Mouse (Mus musculus): ENCODE results near the gene Rimbp2. TPM values are rescaled to one million over a fixed set of nuclear protein-coding genes. Genes with fewer than 3 reads are reported as not detected.
A peak's percentile ranks its signal among the peaks of the same experiment; 100 is the strongest.

Gene Rimbp2
- total and polyA plus RNA-seq, 2 experiments from 2014 or later = 0.03 TPM; not detected in 1

DNA sequence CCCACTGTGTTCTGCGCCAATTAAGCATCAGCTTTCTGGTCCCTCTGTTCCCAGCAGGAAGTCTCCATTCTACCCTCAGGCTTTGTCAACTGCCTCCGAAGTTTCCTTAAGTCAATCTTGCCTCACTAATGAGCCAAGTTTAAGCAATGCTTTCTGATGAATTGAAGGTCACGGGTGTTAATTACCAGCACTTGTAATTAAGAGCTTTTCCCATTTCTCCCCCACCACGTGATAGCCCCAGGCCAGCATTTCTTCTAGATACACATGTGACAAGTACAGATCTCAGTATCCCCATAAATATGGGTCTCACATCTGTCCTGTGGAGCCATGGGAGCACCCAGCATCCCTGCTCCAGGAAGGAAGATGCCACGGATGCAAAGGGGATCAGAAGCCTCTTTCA lies 20.5 kb downstream of the Rimbp2 start:
- ATAC-seq (ENCODE audit: insufficient read depth, low read depth) = no peak
- no peak for TF ChIP-seq EP300 (IDR thresholded peaks at IDR 0.05; ENCODE audit: low read depth)
- TF ChIP-seq CTCF (IDR thresholded peaks at IDR 0.05; ENCODE audit: low read depth) = no peak
- H3K36me3 ChIP-seq (replicated peaks; ENCODE audit: control insufficient read depth, insufficient read depth, low read length) = no peaks in the 10 kb centered on the region
- H3K4me3 ChIP-seq (ENCODE audit: low read depth, low read length) = no peak overlapping the region
- H3K27ac ChIP-seq (ENCODE audit: low read depth) = no peak overlapping the region
- 0 out of 2 replicates have a peak, but pooled peaks cover 9% of the 10 kb centered on the region for H3K4me1 ChIP-seq (ENCODE audit: control insufficient read depth, insufficient read depth)
- H3K9ac ChIP-seq (replicated peaks; ENCODE audit: low read depth, low read length) = no peak overlapping the region
- no peak for DNase-seq (ENCODE audit: low spot score)
- 66% methylated on average over 5 of the region's 5 CpGs for WGBS
- no peak overlapping the region for H3K4me2 ChIP-seq (ENCODE audit: low read depth, low read length)
- H3K27me3 ChIP-seq (ENCODE audit: control insufficient read depth, insufficient read depth, low read length) = no peaks in the 10 kb centered on the region
- H3K9me3 ChIP-seq (replicated peaks; ENCODE audit: control insufficient read depth, low read length) = no peaks in the 10 kb centered on the region

GRCm38 (mm10) chr5:128925073-128925472 lies 28.2 kb downstream of the Rimbp2 start:
- H3K4me2 ChIP-seq (ENCODE audit: low read depth, low read length) = no peak overlapping the region
- no peak overlapping the region for H3K27ac ChIP-seq (ENCODE audit: low read depth)
- no peak for TF ChIP-seq EP300 (IDR thresholded peaks at IDR 0.05; ENCODE audit: low read depth)
- no peak for TF ChIP-seq CTCF (IDR thresholded peaks at IDR 0.05; ENCODE audit: low read depth)
- no peaks in the 10 kb centered on the region for H3K4me1 ChIP-seq (ENCODE audit: control insufficient read depth, insufficient read depth)
- ATAC-seq (ENCODE audit: insufficient read depth, low read depth) (no peak), DNase-seq (ENCODE audit: low spot score) (no peak)
- H3K27me3 ChIP-seq (ENCODE audit: control insufficient read depth, insufficient read depth, low read length) = no peaks in the 10 kb centered on the region
- H3K36me3 ChIP-seq (replicated peaks; ENCODE audit: control insufficient read depth, insufficient read depth, low read length) = no peaks in the 10 kb centered on the region
- H3K9ac ChIP-seq (replicated peaks; ENCODE audit: low read depth, low read length) = no peak overlapping the region
- 74% methylated on average over 4 of the region's 4 CpGs for whole genome bisulfite sequencing
- H3K9me3 ChIP-seq (replicated peaks; ENCODE audit: control insufficient read depth, low read length) = no peaks in the 10 kb centered on the region
- H3K4me3 ChIP-seq (ENCODE audit: low read depth, low read length) = no peak overlapping the region

- TF ChIP-seq CTCF (IDR thresholded peaks at IDR 0.05; ENCODE audit: low read depth) = no peak
- no peak for TF ChIP-seq EP300 (IDR thresholded peaks at IDR 0.05; ENCODE audit: low read depth)
- H3K4me1 ChIP-seq (ENCODE audit: control insufficient read depth, insufficient read depth) = no peaks in the 10 kb centered on the region
- DNase-seq (ENCODE audit: low spot score) (no peak), ATAC-seq (ENCODE audit: insufficient read depth, low read depth) (no peak)
- H3K36me3 ChIP-seq (replicated peaks; ENCODE audit: control insufficient read depth, insufficient read depth, low read length) = no peaks in the 10 kb centered on the region
- H3K4me2 ChIP-seq (ENCODE audit: low read depth, low read length) = no peak overlapping the region
- no peaks in the 10 kb centered on the region for H3K9me3 ChIP-seq (replicated peaks; ENCODE audit: control insufficient read depth, low read length)
- no peak overlapping the region for H3K27ac ChIP-seq (ENCODE audit: low read depth)
- no peak overlapping the region for H3K4me3 ChIP-seq (ENCODE audit: low read depth, low read length)
- no peaks in the 10 kb centered on the region for H3K27me3 ChIP-seq (ENCODE audit: control insufficient read depth, insufficient read depth, low read length)
- H3K9ac ChIP-seq (replicated peaks; ENCODE audit: low read depth, low read length) = no peak overlapping the region
- 31% methylated on average over 5 of the region's 5 CpGs for WGBS
Measured at GRCm38 (mm10) chr5:128920112-128920511, 33.2 kb downstream of the Rimbp2 start.

GRCm38 (mm10) chr5:128917116-128917959 lies 35.9 kb downstream of the Rimbp2 start:
- DNase-seq (ENCODE audit: low spot score) (peak; percentile 71), ATAC-seq (ENCODE audit: insufficient read depth, low read depth) (no peak; the same call in 1 of the 2 replicates)
- H3K4me3 ChIP-seq (ENCODE audit: low read depth, low read length) = no peak overlapping the region
- no peaks in the 10 kb centered on the region for H3K9me3 ChIP-seq (replicated peaks; ENCODE audit: control insufficient read depth, low read length)
- no peaks in the 10 kb centered on the region for H3K4me1 ChIP-seq (ENCODE audit: control insufficient read depth, insufficient read depth)
- TF ChIP-seq CTCF (IDR thresholded peaks at IDR 0.05; ENCODE audit: low read depth) (no peak), EP300 (IDR thresholded peaks at IDR 0.05; ENCODE audit: low read depth) (no peak)
- 8% methylated on average over 10 of the region's 10 CpGs for WGBS
- H3K4me2 ChIP-seq (ENCODE audit: low read depth, low read length) = no peak overlapping the region
- no peak overlapping the region for H3K9ac ChIP-seq (replicated peaks; ENCODE audit: low read depth, low read length)
- no peaks in the 10 kb centered on the region for H3K27me3 ChIP-seq (ENCODE audit: control insufficient read depth, insufficient read depth, low read length)
- H3K36me3 ChIP-seq (replicated peaks; ENCODE audit: control insufficient read depth, insufficient read depth, low read length) = no peaks in the 10 kb centered on the region
- no peak overlapping the region for H3K27ac ChIP-seq (ENCODE audit: low read depth)

DNA sequence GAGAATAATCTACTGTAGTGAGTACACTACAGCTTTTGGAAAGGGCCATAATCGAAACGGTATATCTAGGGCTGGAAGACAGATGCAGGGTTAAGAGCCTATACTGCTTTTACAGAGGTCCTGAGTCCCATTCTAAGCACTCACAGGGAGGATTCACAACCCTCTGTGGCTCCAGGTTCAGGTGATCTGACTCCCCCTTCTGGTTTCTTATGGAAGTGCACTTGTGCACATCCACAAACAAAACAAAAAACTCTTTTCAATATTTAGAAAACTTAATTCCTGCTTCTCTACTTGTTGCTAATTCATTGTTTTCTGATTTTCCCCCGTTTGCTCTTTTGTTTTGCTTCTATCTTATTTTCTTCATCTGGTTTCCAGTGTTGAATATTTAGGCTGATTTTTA lies 39.5 kb downstream of the Rimbp2 start:
- 67% methylated on average over 3 of the region's 3 CpGs for WGBS
- DNase-seq (ENCODE audit: low spot score) = no peak

More for the DNA sequence above, 39.5 kb downstream of the Rimbp2 start:
- Histone ChIP-seq H3K9me3 (replicated peaks; ENCODE audit: control insufficient read depth, low read length) (no peaks in the 10 kb centered on the region), H3K4me3 (ENCODE audit: low read depth, low read length) (no peak overlapping the region), H3K4me1 (ENCODE audit: control insufficient read depth, insufficient read depth) (no peaks in the 10 kb centered on the region), H3K9ac (replicated peaks; ENCODE audit: low read depth, low read length) (no peak overlapping the region), H3K36me3 (replicated peaks; ENCODE audit: control insufficient read depth, insufficient read depth, low read length) (no peaks in the 10 kb centered on the region), H3K27me3 (ENCODE audit: control insufficient read depth, insufficient read depth, low read length) (no peaks in the 10 kb centered on the region), H3K27ac (ENCODE audit: low read depth) (no peak overlapping the region), H3K4me2 (ENCODE audit: low read depth, low read length) (no peak overlapping the region)
- no peak for ATAC-seq (ENCODE audit: insufficient read depth, low read depth)
- TF ChIP-seq CTCF (IDR thresholded peaks at IDR 0.05; ENCODE audit: low read depth) (no peak), EP300 (IDR thresholded peaks at IDR 0.05; ENCODE audit: low read depth) (no peak)

Data from heart, postnatal 0 days (tissue).